Mouse (Mus musculus) MEL (cell line): ENCODE data around the gene BC024978.

Source experiments
- POLR2A ChIP-seq, 2 experiments: IDR thresholded peaks; 2 replicates each; pipeline ENCODE4 v1.6.1; 2011 to 2012; ENCODE audit warnings: low read length in 2 of 2, mild to moderate bottlenecking in 2 of 2, control low read depth in 1 of 2, improper control_type of control experiment in 1 of 2, low read depth in 1 of 2, moderate library complexity in 1 of 2; ENCODE audit not compliant: control insufficient read depth in 1 of 2, insufficient read depth in 1 of 2, poor library complexity in 1 of 2
- SIN3A ChIP-seq: IDR thresholded peaks from 2 replicates; pipeline ENCODE4 v1.6.1; 2012; ENCODE audit warnings: low read length, improper control_type of control experiment, inconsistent platforms

DNA sequence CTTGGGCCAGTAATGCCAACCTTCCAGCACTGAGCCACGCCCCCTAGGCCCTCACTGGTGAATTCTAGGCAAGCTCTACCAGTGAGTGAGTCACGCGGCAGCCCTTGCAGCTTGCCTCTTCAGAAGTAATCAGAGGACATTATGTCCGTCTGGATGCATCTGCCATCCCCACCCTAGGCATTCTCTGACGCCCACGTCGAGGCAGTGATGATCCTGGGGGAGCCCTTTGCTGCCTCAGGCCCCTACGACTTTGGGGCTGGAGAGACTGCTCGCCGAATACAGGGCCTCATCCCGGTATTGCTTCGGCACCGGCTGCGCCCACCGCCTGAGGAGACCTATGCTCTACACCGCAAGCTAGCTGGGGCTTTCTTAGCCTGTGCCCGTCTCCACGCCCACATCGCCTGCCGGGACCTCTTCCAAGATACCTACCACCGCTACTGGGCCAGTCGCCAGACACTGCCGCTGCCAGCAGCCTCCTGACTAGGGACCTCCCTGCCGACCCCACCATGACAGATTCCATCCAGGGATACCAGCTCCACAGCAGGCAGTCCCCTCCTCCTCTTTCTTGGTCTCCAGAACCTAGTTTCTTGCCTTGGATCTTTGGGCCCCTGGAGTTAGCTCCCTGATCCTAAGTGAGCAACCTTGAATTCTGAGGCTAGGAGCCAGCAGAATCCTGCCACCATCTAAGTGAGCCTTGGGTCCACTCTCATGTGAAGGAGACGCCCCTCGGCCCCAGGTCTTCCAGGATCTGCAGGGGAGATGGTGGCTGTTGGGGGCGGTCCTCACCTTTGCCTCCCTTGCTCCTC, 61.7 kb downstream of the BC024978 start:
- peak; percentile 61 for TF ChIP-seq SIN3A
- TF ChIP-seq POLR2A (IDR thresholded peaks at IDR 0.05; ENCODE audit: control insufficient read depth in 1 of 2, insufficient read depth in 1 of 2, low read depth in 1 of 2, low read length in 2 of 2, poor library complexity in 1 of 2), result no peak; a peak in 1 of 4 replicates
